Mouse (Mus musculus): ENCODE measurements around the gene Dcst2.

- no peak for TF ChIP-seq GATA1 (IDR thresholded peaks at IDR 0.05; ENCODE audit: borderline replicate concordance, low read length)
- no peak for TF ChIP-seq FLI1 (IDR thresholded peaks at IDR 0.05; ENCODE audit: low read length)
These were observed 29.8 kb upstream of the Dcst2 start for GRCm38 (mm10) chr3:89332013-89332412.

Measured in megakaryocyte, embryonic 14.5 days (primary cell).